Mouse (Mus musculus) thymus, postnatal 25 days (tissue): Measurements from ENCODE around the gene Slc6a4.
"Not testable (repeated sequence)": the region's sequence is repeated elsewhere in the genome, so short reads cannot be mapped to it uniquely, and the experiment has no call there.

Experiments
- DNase-seq: peaks from one replicate; pipeline ENCODE4 v3.0.0; 2022

Gene Slc6a4

DNA sequence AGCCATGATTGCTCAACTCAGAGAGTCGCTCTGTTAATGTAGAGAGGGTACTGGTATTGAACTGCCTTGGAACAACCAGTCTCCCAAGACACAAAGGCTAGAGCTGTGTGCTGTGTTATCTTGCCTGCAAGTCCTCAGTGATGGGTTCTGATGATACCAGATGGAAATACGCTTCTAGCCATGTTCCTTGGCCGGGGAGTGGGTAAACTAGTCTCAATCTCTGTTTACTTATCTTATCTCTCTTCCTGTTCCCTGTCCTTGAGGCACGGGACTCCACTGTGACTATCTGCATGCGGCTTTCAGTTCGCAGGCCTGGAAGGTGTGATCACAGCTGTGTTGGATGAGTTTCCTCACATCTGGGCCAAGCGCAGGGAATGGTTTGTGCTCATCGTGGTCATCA lies 21.1 kb downstream of the Slc6a4 start:
- DNase-seq, result no peak

DNA sequence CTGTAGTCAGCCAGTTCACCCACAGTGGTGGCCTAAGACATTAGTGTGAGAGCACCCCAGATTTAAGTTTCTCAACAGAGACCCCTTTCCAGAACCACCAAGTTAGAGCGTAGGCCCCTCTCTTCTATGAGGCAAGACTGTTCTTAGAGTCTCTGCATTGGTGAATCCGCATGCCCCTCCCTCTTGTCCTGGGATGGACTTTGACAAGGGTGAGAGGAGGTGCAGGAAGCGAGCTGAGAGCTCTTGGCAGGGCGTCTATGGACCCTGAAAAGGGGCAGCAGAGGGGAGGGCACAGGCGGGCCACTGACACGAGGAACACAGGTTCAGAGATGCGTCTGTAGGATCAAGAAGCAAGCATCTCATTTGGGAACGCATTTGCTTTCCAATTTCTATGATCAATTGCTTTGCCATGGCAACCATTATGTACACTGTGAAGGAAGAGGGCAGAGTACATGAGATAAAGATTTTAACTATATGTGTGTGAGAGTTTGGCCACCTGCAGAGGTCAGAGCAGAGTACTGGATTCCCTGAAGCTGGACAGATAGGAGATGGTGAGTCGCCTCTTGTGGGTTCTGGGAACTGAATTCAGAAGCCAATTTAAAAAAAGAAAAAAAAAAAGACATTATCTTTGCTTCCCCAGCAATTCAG lies 23.5 kb downstream of the Slc6a4 start:
- DNase-seq, result no peak

DNA sequence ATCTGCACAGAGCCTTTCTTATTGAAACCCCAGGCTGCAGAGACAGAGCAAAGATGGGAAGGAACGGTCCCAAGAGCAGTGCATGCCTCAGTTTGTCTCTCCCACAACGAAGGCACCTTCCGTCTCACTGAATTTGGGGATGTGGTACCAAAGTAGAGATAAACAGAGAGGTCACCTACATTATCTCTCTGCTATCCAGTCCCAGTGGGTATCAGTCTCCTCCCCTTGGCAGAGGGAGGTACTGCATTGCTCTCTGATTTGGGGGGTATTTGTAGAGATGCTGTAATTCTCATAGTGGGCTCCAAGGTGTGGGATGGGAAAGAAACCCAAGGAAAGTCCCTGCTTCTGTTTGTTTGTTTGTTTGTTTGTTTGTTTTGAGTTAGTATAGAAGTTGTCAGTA lies 28.2 kb downstream of the Slc6a4 start:
- no peak for DNase-seq

DNA sequence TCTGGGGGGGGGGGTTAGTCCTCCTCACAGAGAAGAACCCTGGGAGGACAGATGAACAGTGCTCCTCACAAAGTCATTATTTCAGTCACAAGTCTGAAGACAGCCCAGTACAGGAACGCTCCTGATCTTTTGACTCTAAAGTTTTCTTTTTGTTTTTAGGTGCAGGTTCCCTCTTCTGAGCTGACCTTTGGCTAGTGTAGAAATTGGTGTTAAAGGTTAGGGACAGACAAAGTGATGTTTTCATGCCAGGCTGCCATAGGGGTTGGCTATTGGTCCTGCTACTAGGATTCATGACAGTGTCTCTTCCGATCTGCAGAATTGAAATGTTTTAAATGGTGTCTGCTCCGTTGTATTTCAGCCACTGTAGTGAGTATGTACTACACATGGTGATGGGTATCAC lies 29.8 kb downstream of the Slc6a4 start:
- DNase-seq, result no peak

DNA sequence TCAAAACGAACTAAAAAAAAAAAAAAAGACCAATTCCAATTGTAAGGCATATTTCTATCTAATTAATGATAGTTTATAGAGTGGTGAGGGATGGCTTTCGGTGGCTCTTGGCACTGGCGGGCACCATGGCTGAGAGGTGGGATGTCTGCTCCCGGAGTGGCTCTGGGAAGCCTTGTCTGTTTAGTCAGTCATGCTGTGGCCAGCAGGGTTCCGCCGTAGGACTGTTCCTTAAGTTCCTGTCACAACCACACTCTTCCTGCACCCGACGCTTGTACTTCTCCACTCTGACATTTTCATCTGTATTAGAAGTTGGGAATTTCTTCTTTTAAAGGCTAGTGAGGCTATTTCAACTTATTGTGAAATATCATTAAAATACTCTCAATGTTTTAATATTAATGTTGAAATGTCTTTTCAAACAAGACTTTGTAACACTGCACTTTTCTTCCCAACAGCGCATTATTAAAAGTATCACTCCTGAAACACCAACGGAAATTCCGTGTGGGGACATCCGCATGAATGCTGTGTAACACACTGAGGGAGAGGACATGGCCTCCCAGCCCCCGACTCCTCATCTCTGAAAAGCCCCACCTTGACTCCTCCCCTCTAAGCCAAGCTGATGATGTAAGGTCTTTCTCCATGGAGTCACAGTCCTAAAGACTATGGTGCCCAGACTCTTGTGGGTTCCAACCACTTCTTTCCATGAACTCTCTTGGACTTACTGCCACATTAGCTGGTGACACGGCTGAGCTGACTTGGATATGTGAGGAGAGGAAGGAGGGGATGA lies 32.9 kb downstream of the Slc6a4 start:
- no peak for DNase-seq

GRCm38 (mm10) chr11:77041891-77042290 lies 43.5 kb downstream of the Slc6a4 start:
- DNase-seq, result no peak

- no peak for DNase-seq
These were observed 44.4 kb downstream of the Slc6a4 start for GRCm38 (mm10) chr11:77042816-77043215.

GRCm38 (mm10) chr11:77061951-77062350 lies 63.5 kb downstream of the Slc6a4 start:
- DNase-seq, result no peak

GRCm38 (mm10) chr11:77063406-77063805 lies 65.0 kb downstream of the Slc6a4 start:
- DNase-seq, result no peak

DNA sequence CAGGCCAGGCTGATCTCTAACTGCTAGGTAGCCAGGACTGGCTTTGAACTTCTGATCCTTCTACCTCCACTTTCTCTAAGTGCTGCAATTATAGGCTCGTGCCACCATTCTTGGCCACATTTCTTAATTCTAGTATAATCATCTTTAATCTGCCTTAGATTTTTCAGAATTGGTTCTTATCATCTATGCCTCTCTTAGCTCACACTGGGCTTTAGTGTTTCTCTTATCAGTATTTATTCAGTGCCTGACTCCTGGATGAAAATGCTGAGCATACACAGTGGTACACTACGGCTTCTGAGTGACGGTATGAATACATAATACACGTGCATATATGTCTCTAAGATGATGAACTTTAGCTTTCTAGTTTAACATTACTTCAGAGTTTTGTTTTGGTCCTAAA lies 70.4 kb downstream of the Slc6a4 start:
- no peak for DNase-seq

- peak; percentile 12 for DNase-seq
These were observed 72.3 kb downstream of the Slc6a4 start for GRCm38 (mm10) chr11:77070721-77071120.

DNA sequence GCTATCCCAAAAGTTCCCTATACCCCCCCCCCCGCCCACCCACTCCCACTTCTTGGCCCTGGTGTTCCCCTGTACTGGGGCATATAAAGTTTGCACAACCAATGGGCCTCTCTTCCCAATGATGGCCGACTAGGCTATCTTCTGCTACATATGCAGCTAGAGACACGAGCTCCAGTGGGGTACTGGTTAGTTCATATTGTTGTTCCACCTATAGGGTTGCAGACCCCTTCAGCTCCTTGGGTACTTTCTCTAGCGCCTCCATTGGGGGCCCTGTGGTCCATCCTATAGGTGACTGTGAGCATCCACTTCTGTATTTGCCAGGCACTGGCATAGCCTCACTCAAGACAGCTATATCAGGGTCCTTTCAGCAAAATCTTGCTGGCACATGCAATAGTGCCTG lies 78.9 kb downstream of the Slc6a4 start:
- not testable (repeated sequence) for DNase-seq

GRCm38 (mm10) chr11:77077792-77078191 lies 79.4 kb downstream of the Slc6a4 start:
- peak; percentile 25 for DNase-seq

DNA sequence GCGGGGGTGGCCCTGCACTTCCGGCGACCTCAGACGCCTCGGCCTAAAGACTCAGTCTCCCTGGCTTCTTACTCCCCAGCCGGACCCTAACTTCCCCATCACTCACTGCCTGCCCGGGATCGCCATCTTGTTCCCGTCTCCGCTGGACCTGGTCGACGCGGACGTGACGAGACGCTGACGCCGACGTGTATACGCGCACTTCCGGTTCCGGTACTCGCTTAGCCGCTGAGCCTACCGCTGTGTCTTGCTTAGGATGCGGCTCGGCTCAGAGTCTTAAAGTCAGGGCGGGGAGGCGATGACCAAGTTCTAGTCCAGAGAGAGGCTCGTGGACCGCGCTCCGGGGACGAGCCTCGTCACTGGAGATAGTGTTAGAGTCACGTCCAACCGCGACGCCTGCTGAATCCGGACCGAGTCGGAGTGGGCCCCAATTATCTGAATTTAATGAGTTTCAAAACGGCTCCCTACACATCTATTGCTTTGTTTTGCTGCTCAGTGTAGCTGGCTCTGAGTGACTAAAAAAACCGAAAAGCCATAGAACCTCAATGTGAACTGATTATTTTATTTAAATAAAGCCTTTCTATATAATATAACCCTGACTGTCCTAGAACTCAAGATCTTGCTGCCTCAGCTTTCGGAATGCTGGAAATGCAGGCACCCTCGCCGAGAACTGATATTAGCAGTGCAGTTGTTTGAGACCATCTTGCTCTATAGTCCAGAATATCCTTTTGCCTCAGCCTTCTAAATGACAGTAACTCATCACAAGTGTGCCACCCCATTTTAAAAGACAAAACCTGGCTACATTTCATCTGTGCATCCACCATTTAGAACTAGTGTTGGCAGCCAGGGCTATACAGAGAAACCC lies 80.1 kb downstream of the Slc6a4 start, which contains the start of gene Nsrp1:
Nsrp1 (minus strand) TSS at position 163 of the 862 bp plus-strand sequence.
- peak; percentile 89 for DNase-seq

- DNase-seq, result no peak
These were observed 81.0 kb downstream of the Slc6a4 start for GRCm38 (mm10) chr11:77079361-77079760.
